Mouse (Mus musculus) ES-Bruce4 (cell line): ENCODE measurements around the gene Wdr70.

Experiments
- CTCF ChIP-seq: IDR thresholded peaks from one replicate; pipeline ENCODE4 v1.8.1; 2011; ENCODE audit warnings: low read depth, low read length
- EP300 ChIP-seq: IDR thresholded peaks from 2 replicates; pipeline ENCODE4 v1.6.1; 2011; ENCODE audit warnings: low read depth, low read length; ENCODE audit not compliant: insufficient read depth
- POLR2A ChIP-seq: IDR thresholded peaks from one replicate; pipeline ENCODE4 v1.8.1; 2011; ENCODE audit warnings: low read length; ENCODE audit not compliant: insufficient read depth

DNA sequence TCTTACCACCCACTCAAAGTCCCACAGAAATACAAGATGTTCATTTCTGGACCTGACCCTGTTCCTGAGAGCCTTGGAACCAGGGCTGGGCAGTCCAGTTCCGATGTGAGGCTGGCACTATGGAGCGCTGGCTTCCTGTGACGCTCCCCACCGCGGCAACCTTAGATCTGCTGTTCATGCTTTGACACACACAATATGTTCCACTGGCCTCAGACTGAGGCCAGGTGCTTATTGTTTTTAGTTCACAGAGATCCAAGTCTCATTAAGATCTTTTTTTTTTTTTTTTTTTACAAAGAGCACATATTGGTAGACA is 209.7 kb downstream of the Wdr70 start:
- TF ChIP-seq CTCF (no peak), POLR2A (no peak), EP300 (no peak)
